Mouse (Mus musculus) limb, embryonic 14.5 days (tissue): ENCODE data around the gene Xylt1. TPM values are rescaled to one million over a fixed set of nuclear protein-coding genes. Genes with fewer than 3 reads are reported as not detected.

ENCODE experiments used
- ATAC-seq: fragments of 200-750 bp; cut with Nextera tagmentation; 2 replicates; pipeline ENCODE4 v1.8.0; 2017; ENCODE audit warnings: low read depth, moderate number of reproducible peaks, moderate TSS enrichment; ENCODE audit not compliant: low FRiP score
- DNase-seq: peaks from one replicate; pipeline ENCODE4 v3.0.0-alpha.2; 2015; ENCODE audit warnings: low spot score
- H3K27ac ChIP-seq: fragments of 300-500 bp; sonication (generic); replicated peaks from 2 replicates; pipeline ENCODE4 v1.5.1; 2014; ENCODE audit warnings: low read depth, mild to moderate bottlenecking, low read length, moderate library complexity, mixed read lengths
- H3K27me3 ChIP-seq: fragments of 300-500 bp; sonication (generic); 2 replicates; pipeline ENCODE4 v1.6.1; 2014; ENCODE audit warnings: low read length, mixed read lengths; ENCODE audit not compliant: control insufficient read depth, insufficient read depth
- H3K36me3 ChIP-seq: fragments of 300-500 bp; sonication (generic); 2 replicates; pipeline ENCODE4 v1.6.1; 2014; ENCODE audit warnings: mild to moderate bottlenecking, low read length, moderate library complexity, mixed read lengths; ENCODE audit not compliant: control insufficient read depth, insufficient read depth
- H3K4me1 ChIP-seq: fragments of 300-500 bp; sonication (generic); 2 replicates; pipeline ENCODE4 v1.6.1; 2014; ENCODE audit warnings: antibody characterized with exemption, low read length, mixed read lengths; ENCODE audit not compliant: control insufficient read depth, insufficient read depth
- H3K4me2 ChIP-seq: fragments of 300-500 bp; sonication (generic); replicated peaks from 2 replicates; pipeline ENCODE4 v1.6.1; 2014; ENCODE audit warnings: low read depth, mild to moderate bottlenecking, low read length, moderate library complexity; ENCODE audit not compliant: severe bottlenecking
- H3K4me3 ChIP-seq: fragments of 300-500 bp; sonication (generic); replicated peaks from 2 replicates; pipeline ENCODE4 v1.5.1; 2014; ENCODE audit warnings: low read length
- H3K9ac ChIP-seq: fragments of 300-500 bp; sonication (generic); 2 replicates; pipeline ENCODE4 v1.6.1; 2014; ENCODE audit warnings: mild to moderate bottlenecking, low read depth, low read length, moderate library complexity; ENCODE audit not compliant: severe bottlenecking
- H3K9me3 ChIP-seq: fragments of 300-500 bp; sonication (generic); 2 replicates; pipeline ENCODE4 v1.6.1; 2016; ENCODE audit warnings: low read length; ENCODE audit not compliant: control insufficient read depth
- POLR2A ChIP-seq: fragments of 200-500 bp; IDR thresholded peaks from 2 replicates; pipeline ENCODE4 v1.8.0; 2012; ENCODE audit warnings: inconsistent platforms, mild to moderate bottlenecking, moderate library complexity, borderline replicate concordance; ENCODE audit not compliant: insufficient read depth, insufficient read length; ENCODE audit errors: extremely low read depth
- WGBS: fragments of 180-500 bp; shearing (Covaris S2); extraction: QIAGEN DNeasy Blood & Tissue Kit; methylation state at CpG from one replicate; pipeline ENCODE4 v1.1.7; 2014; 5-methylcytosine and 5-hydroxymethylcytosine counted together
- polyA plus RNA-seq, 2 experiments: library from polyadenylated mRNA; depleted of rRNA in 1 of 2; stranded (reverse) in 1 of 2; unstranded in 1 of 2; fragments of >200 nt; fragmentation: Nextera tagmentation in 1 of 2; extraction: Ambion mirVana in 1 of 2; gene quantifications; 2 replicates each; pipeline versions ENCODE4 v1.2.1 to v1.2.3; 2012 to 2014

Gene Xylt1
- polyA plus RNA-seq, 2 experiments = 4.2 to 9.9 TPM

DNA sequence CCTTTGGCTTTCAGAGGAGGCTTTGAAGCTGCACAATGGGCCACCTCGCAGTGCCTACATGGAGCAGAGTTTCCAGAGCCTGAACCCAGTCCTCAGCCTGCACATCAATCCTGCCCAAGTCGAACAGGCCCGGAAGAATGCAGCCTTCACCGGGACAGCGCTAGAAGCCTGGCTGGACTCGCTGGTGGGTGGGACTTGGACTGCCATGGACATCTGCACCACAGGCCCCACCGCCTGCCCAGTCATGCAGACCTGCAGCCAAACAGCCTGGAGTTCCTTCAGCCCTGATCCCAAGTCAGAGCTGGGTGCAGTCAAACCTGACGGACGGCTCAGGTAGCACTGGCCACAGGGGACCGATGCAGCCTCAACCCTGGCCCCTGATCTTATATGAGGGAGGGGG is 286.5 kb downstream of the Xylt1 start:
- Histone ChIP-seq H3K9me3 (no peaks in the 10 kb centered on the region), H3K9ac (no peak overlapping the region), H3K4me1 (no peaks in the 10 kb centered on the region), H3K4me2 (no peak overlapping the region), H3K27me3 (no peaks in the 10 kb centered on the region), H3K27ac (no peak overlapping the region), H3K36me3 (peaks cover 11% of the 10 kb centered on the region), H3K4me3 (no peak overlapping the region)
- WGBS = 90% methylated on average over 10 of the region's 10 CpGs
- ATAC-seq = no peak
- no peak for TF ChIP-seq POLR2A
- DNase-seq = no peak

DNA sequence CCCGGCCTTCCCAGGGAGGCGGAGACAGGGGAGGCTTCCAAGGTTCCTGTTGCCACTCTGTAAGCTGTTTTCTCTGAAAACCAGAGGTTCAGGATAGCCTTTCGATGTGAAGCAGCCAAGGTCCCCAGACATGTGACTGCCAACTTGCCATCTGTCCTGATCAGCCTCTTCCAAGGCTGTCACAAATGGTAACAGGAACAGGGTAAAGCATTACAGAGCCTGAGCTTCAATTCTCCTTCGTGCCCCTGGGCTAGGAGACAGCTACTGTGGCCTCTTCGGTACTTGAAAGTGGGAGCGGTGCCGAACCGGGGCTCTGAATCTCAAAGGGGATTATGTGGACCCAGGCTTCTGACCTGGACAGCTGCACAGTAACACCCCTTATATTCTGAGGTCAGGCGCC is 287.4 kb downstream of the Xylt1 start:
- H3K4me2 ChIP-seq = no peak overlapping the region
- H3K27ac ChIP-seq = no peak overlapping the region
- 86% methylated on average over 9 of the region's 9 CpGs for WGBS
- H3K9ac ChIP-seq = no peak overlapping the region
- H3K27me3 ChIP-seq = no peaks in the 10 kb centered on the region
- H3K36me3 ChIP-seq = peaks cover 11% of the 10 kb centered on the region
- no peaks in the 10 kb centered on the region for H3K9me3 ChIP-seq
- H3K4me3 ChIP-seq = no peak overlapping the region
- TF ChIP-seq POLR2A = no peak
- ATAC-seq (no peak), DNase-seq (no peak)
- no peaks in the 10 kb centered on the region for H3K4me1 ChIP-seq

DNA sequence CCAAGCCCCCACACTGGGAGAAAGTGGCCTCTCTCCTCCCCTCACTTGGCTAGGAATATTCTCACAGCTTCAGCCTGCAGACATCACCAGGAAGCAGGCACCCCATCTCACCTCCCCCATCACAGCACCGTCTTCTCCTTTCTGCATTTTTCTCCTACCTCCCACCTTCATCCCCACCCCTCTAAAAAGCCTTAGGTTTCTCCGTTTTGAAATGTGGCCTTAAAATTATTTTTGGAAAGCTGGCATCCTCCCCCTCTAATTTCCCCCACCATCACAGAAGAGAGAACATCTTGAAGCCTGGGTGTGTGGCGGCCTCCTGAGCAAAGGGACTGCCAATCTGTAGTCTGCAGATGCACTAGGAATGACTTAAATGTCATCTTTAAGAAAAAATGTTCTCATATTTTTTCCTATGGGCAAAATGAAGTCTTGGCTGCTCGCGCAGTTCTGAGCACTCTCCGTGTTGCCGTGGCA is 291.4 kb downstream of the Xylt1 start:
- WGBS = 88% methylated on average over 7 of the region's 7 CpGs
- Histone ChIP-seq H3K36me3 (peaks cover 9% of the 10 kb centered on the region), H3K9me3 (no peaks in the 10 kb centered on the region), H3K9ac (no peak overlapping the region), H3K4me3 (no peak overlapping the region), H3K27ac (no peak overlapping the region), H3K4me2 (no peak overlapping the region), H3K4me1 (no peaks in the 10 kb centered on the region), H3K27me3 (no peaks in the 10 kb centered on the region)
- no peak for DNase-seq
- TF ChIP-seq POLR2A = no peak
- ATAC-seq = no peak

DNA sequence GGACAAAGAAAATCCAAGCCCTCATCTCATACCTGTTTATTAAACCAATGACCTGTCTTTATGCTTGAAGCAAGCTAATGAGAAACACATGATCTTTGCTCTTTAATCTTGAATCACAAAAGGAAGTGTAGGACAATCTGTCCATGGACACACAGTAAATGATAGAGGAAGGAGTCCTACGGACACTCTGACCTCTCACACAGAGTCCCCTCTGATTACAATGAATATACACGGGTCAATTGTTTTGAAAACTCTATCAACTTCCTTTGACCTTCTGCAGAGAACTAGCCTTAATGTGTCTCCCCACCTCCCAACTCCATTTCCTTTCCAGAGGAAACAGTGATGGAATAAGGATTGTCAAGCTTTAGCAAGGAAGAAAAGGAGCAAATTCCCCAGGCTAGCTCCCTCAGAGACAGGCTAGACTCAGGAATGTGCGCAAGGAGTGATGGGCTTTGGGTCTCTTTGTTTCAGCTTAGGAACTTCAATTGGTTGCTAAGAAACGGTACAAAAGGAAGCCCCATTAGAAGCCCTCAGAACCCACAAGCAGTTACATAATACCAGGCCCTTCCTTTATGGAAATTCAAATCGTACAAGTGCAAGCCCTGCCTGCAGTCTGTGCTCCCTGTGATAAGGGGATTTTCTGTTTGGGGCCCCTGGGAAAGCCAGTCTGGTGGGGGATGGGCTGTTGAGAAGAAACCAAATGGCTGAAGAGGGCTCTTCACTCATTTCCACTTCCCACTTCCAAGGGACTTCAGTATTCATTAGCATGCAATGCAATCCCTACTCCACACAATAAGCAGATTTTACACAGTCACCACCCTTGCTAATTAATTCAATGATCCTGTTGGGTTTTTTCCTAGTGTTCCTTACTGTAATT is 305.6 kb downstream of the Xylt1 start:
- DNase-seq = no peak
- WGBS = 48% methylated on average over 5 of the region's 5 CpGs
- no peak for TF ChIP-seq POLR2A
- no peak for ATAC-seq
- Histone ChIP-seq H3K4me1 (no peaks in the 10 kb centered on the region), H3K27ac (no peak overlapping the region), H3K4me3 (no peak overlapping the region), H3K9ac (no peak overlapping the region), H3K9me3 (no peaks in the 10 kb centered on the region), H3K27me3 (no peaks in the 10 kb centered on the region), H3K4me2 (no peak overlapping the region), H3K36me3 (no peaks in the 10 kb centered on the region)

DNA sequence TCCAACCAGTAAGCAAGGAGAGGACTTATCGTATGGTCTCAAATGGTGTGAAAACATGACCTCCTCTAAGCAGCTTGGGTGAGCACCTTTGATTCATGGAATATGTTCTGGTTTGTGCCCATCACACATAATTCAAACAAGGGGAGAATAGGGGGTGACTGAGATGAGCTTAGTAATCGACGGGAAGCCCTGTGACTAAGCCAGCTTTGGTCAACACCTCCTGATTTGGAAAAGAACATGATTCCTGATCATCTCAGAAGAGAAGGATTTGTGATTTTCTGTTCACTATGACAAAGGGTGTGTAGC is 306.2 kb downstream of the Xylt1 start:
- no peak for TF ChIP-seq POLR2A
- Histone ChIP-seq H3K36me3 (no peaks in the 10 kb centered on the region), H3K4me2 (no peak overlapping the region), H3K27ac (no peak overlapping the region), H3K9ac (no peak overlapping the region), H3K9me3 (no peaks in the 10 kb centered on the region), H3K4me3 (no peak overlapping the region), H3K27me3 (no peaks in the 10 kb centered on the region), H3K4me1 (no peaks in the 10 kb centered on the region)
- DNase-seq (no peak), ATAC-seq (no peak)
- WGBS = 88% methylated on average over 3 of the region's 3 CpGs

DNA sequence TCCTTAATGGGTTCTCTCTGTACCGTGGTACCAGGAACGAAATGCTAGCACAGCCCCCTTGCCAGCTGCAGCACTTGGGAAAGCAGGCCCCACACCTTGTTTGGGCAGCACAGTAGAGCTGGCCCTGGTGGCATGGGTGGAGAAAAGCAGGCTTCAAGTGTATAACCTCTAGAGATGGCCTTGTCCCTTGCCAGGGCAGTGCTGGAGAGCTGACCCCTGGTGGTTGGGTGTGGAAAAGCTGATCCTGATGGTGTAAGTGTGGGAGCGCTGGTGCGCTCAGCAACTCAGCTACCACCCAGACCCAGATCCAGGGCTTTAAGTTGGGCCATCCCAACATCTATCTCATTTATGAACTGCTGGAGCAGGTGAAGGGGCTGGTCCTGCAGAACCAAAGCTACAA is 314.8 kb downstream of the Xylt1 start:
- Histone ChIP-seq H3K27ac (no peak overlapping the region), H3K9ac (no peak overlapping the region), H3K4me1 (no peaks in the 10 kb centered on the region), H3K4me2 (no peak overlapping the region), H3K4me3 (no peak overlapping the region), H3K27me3 (no peaks in the 10 kb centered on the region), H3K9me3 (no peaks in the 10 kb centered on the region), H3K36me3 (no peaks in the 10 kb centered on the region)
- WGBS = 80% methylated on average over 4 of the region's 4 CpGs
- TF ChIP-seq POLR2A = no peak
- no peak for DNase-seq
- ATAC-seq = no peak
